Mouse (Mus musculus) bone marrow, adult 2 months (tissue): ENCODE measurements at regions not wholly inside any gene's neighbourhood (a gene's known extent, or its start where the extent isn't known, plus 50 kb on each side); places are given as distances from the start of the nearest gene placed in this dataset.

ENCODE experiments used
- CTCF ChIP-seq: fragments of 200-500 bp; IDR thresholded peaks from 2 replicates; pipeline ENCODE4 v1.5.1; 2011; ENCODE audit warnings: low read length, control low read depth; ENCODE audit not compliant: control insufficient read depth, insufficient read depth
- POLR2A ChIP-seq: fragments of 200-500 bp; IDR thresholded peaks from 2 replicates; pipeline ENCODE4 v1.6.1; 2011; ENCODE audit warnings: low read depth, mild to moderate bottlenecking, control low read depth, low read length, borderline replicate concordance; ENCODE audit not compliant: control insufficient read depth

GRCm38 (mm10) chr3:148550716-148551115 is 439.6 kb downstream of the Adgrl2 start:
- TF ChIP-seq POLR2A (no peak), CTCF (no peak)
